Mouse (Mus musculus) G1E (cell line): ENCODE results near the gene Nln. TPM values are rescaled to one million over a fixed set of nuclear protein-coding genes. Genes with fewer than 3 reads are reported as not detected.

Experiments used
- ATAC-seq: 2 replicates; pipeline ENCODE4 v1.8.0; 2016; ENCODE audit warnings: mild to moderate bottlenecking; ENCODE audit not compliant: insufficient number of reproducible peaks, poor library complexity, low FRiP score, severe bottlenecking; ENCODE audit errors: extremely low read depth
- DNase-seq: peaks from one replicate; pipeline ENCODE4 v3.0.0; 2012; ENCODE audit warnings: low spot score
- H3K27me3 ChIP-seq: 2 replicates; pipeline ENCODE4 v1.6.1; 2012; ENCODE audit warnings: mild to moderate bottlenecking, low read length, inconsistent platforms; ENCODE audit not compliant: insufficient read depth
- H3K36me3 ChIP-seq: replicated peaks from 2 replicates; pipeline ENCODE3; 2012; ENCODE audit warnings: mild to moderate bottlenecking, inconsistent platforms
- H3K4me1 ChIP-seq: 2 replicates; pipeline ENCODE4 v1.6.1; 2012; ENCODE audit warnings: low read depth, low read length, inconsistent platforms, mixed read lengths; ENCODE audit not compliant: insufficient read depth
- H3K4me3 ChIP-seq: 2 replicates; pipeline ENCODE4 v1.5.1; 2012; ENCODE audit warnings: low read depth, mild to moderate bottlenecking, inconsistent platforms, low read length, moderate library complexity, mixed read lengths
- H3K9me3 ChIP-seq: replicated peaks from 2 replicates; pipeline ENCODE4 v1.6.1; 2012; ENCODE audit warnings: inconsistent platforms
- CTCF ChIP-seq: IDR thresholded peaks from 2 replicates; pipeline ENCODE4 v1.5.1; 2012; ENCODE audit warnings: low read depth, low read length, inconsistent platforms, mixed read lengths
- GATA1 ChIP-seq: IDR thresholded peaks from 2 replicates; pipeline ENCODE4 v1.6.1; 2012; ENCODE audit warnings: borderline replicate concordance, low read length, inconsistent platforms, mixed read lengths
- GATA2 ChIP-seq: IDR thresholded peaks from 2 replicates; pipeline ENCODE4 v1.6.1; 2012; ENCODE audit warnings: low read depth, low read length, inconsistent platforms, borderline replicate concordance
- POLR2AphosphoS5 ChIP-seq: IDR thresholded peaks from 2 replicates; pipeline ENCODE4 v1.6.1; 2012; ENCODE audit warnings: low read depth, low read length, inconsistent platforms; ENCODE audit not compliant: insufficient replicate concordance
- TAL1 ChIP-seq: conservative IDR thresholded peaks from 2 replicates; pipeline ENCODE4 v1.6.1; 2012; ENCODE audit warnings: low read depth, low read length, inconsistent platforms, mixed read lengths
- polyA plus RNA-seq: library from polyadenylated mRNA; stranded (reverse); fragments of >175 nt; gene quantifications from 2 replicates; pipeline ENCODE4 v1.2.3, GENCODE M21; 2012
- total RNA-seq, 2 experiments: library from RNA; stranded (forward) in 1 of 2; stranded (reverse) in 1 of 2; fragments of 200-1000 nt in 1 of 2; fragments of >200 nt in 1 of 2; fragmentation: Nextera tagmentation in 1 of 2; gene quantifications; 2 replicates each; pipeline ENCODE4 v1.2.3; 2014 to 2017

The Nln gene
- total and polyA plus RNA-seq, 3 experiments = 15.4 to 31.7 (median 17.6) TPM

GRCm38 (mm10) chr13:104023356-104023911, 86.0 kb downstream of the Nln start:
- Histone ChIP-seq H3K27me3 (no peaks in the 10 kb centered on the region), H3K36me3 (peaks cover 23% of the 10 kb centered on the region), H3K4me3 (no peak overlapping the region), H3K9me3 (peaks cover 4% of the 10 kb centered on the region; the same call in 1 of the 2 replicates), H3K4me1 (0 out of 2 replicates have a peak, but pooled peaks cover 3% of the 10 kb centered on the region)
- no peak for DNase-seq
- TF ChIP-seq GATA1 = no peak
- no peak for TF ChIP-seq POLR2AphosphoS5
- TF ChIP-seq GATA2 = no peak
- no peak for ATAC-seq

DNA sequence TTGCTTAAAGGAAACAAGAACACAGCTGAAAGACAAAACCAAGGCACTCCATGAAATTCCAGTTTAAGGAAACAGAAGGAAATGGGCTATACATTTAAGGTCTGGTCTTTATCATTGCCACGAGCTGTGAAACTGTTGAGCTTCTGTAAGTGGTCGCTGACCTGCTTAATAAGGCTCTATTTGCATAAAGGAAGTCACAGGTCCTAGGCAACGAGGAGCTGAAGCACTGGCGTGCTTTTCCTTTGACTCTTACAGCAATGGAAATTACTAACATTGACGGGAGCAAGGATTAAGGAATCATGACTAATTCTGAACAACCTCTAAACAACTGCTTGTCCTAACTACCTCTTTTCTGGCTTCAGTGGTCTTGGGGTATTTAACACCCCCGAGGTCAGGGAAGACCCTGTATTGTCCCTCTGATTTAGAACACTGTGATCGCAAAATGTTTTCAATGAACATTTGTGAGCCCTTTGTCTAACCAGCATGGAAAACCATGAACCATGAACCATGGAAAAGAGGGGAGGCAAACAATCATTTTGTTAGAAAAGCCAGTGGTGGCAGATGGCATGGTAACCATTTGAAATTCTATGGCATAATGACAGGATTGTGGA, 90.8 kb downstream of the Nln start:
- no peak for TF ChIP-seq CTCF
- no peak for TF ChIP-seq GATA1
- TF ChIP-seq POLR2AphosphoS5 = no peak
- TF ChIP-seq GATA2 = no peak
- no peak for TF ChIP-seq TAL1
- Histone ChIP-seq H3K4me1 (no peaks in the 10 kb centered on the region), H3K27me3 (no peaks in the 10 kb centered on the region), H3K36me3 (peaks cover 8% of the 10 kb centered on the region), H3K4me3 (no peak overlapping the region), H3K9me3 (peaks cover 4% of the 10 kb centered on the region; the same call in 1 of the 2 replicates)
- ATAC-seq (no peak), DNase-seq (no peak)

DNA sequence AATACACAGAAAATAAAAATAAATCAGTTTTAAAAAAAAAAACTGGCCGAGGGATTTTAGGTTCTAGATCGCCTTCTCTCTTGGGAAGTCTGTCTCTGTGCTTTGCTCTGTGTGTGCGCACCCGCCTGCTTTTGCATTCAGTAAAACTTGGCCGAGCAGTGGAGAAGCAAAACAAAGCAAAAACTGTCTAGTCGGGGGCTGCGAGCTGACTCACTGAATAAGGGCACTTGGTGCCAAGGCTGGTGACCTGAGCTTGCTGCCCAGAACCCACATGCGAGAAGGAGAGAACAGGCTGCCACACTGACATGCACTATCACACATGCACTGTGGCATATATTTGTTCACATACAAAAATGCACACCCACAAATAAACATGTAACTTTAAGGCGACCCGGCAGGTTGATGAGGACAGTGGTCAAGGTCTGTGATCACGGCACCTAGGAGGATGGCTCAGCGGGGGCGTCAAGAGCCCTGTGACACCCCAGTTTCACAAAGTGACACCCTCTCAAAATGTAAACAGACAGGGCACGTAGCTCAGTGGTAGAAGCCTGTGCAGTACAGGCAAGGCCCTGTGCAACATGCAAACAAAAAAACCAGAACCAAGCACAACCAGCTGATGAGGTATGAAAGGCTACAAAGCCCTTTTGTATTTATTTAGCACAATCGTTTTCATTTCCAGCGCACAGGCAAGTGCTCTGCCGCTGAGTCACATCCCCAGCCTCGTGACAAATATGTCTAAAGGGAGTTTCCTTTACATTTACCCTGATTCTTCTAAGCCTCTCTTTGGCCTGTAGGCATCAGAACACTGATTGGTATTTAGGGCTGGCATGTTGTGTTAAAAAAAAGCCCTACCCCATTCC, 93.9 kb downstream of the Nln start:
- H3K4me3 ChIP-seq = no peak overlapping the region
- TF ChIP-seq GATA2 (no peak), POLR2AphosphoS5 (no peak), TAL1 (no peak), CTCF (no peak), GATA1 (no peak)
- H3K4me1 ChIP-seq = no peaks in the 10 kb centered on the region; the same call in 1 of the 2 replicates

GRCm38 (mm10) chr13:104014038-104014437, 95.4 kb downstream of the Nln start:
- no peak for ATAC-seq
- H3K27me3 ChIP-seq = 0 out of 2 replicates have a peak, but pooled peaks cover 4% of the 10 kb centered on the region
- DNase-seq = no peak
- no peaks in the 10 kb centered on the region for H3K9me3 ChIP-seq
- no peak for TF ChIP-seq TAL1
- TF ChIP-seq GATA1 = no peak
- no peak for TF ChIP-seq CTCF
- no peak for TF ChIP-seq GATA2
- TF ChIP-seq POLR2AphosphoS5 = no peak
- no peak overlapping the region for H3K4me3 ChIP-seq
- H3K36me3 ChIP-seq = no peaks in the 10 kb centered on the region
- H3K4me1 ChIP-seq = no peaks in the 10 kb centered on the region; the same call in 1 of the 2 replicates

More for the DNA sequence above, 93.9 kb downstream of the Nln start:
- DNase-seq (no peak), ATAC-seq (no peak)
- Histone ChIP-seq H3K27me3 (0 out of 2 replicates have a peak, but pooled peaks cover 4% of the 10 kb centered on the region), H3K9me3 (peaks cover 4% of the 10 kb centered on the region; the same call in 1 of the 2 replicates), H3K36me3 (no peaks in the 10 kb centered on the region)

GRCm38 (mm10) chr13:104013380-104013779, 96.0 kb downstream of the Nln start:
- H3K36me3 ChIP-seq = no peaks in the 10 kb centered on the region
- TF ChIP-seq POLR2AphosphoS5 (no peak), CTCF (no peak), TAL1 (no peak), GATA2 (no peak), GATA1 (no peak)
- ATAC-seq = no peak
- H3K27me3 ChIP-seq = 0 out of 2 replicates have a peak, but pooled peaks cover 4% of the 10 kb centered on the region
- H3K4me1 ChIP-seq = no peaks in the 10 kb centered on the region; the same call in 1 of the 2 replicates
- H3K9me3 ChIP-seq = no peaks in the 10 kb centered on the region
- DNase-seq = no peak
- H3K4me3 ChIP-seq = no peak overlapping the region
